Mouse (Mus musculus) CH12.LX (cell line): Measurements from ENCODE around the gene Vapb. TPM values are rescaled to one million over a fixed set of nuclear protein-coding genes. Genes with fewer than 3 reads are reported as not detected.

Experiments used
- DNase-seq: peaks from one replicate; pipeline ENCODE4 v3.0.0-alpha.2; 2013; ENCODE audit errors: extremely low read depth
- H3K27ac ChIP-seq: 2 replicates; pipeline ENCODE4 v1.5.1; 2012; ENCODE audit warnings: low read depth, mild to moderate bottlenecking, control low read depth, moderate library complexity; ENCODE audit not compliant: insufficient read depth
- H3K27me3 ChIP-seq: replicated peaks from 2 replicates; pipeline ENCODE3; 2012; ENCODE audit warnings: inconsistent platforms
- H3K36me3 ChIP-seq, 2 experiments: replicated peaks in 1 of 2; 2 replicates each; pipeline versions ENCODE3 to v1.6.1; 2012; ENCODE audit warnings: inconsistent platforms in 1 of 2, low read length in 1 of 2, mild to moderate bottlenecking in 1 of 2, mixed read lengths in 1 of 2, moderate library complexity in 1 of 2; ENCODE audit not compliant: control insufficient read depth in 1 of 2, insufficient read depth in 1 of 2
- H3K4me1 ChIP-seq, 2 experiments: 2 replicates each; pipeline ENCODE4 v1.6.1; 2012; ENCODE audit warnings: inconsistent platforms in 1 of 2, moderate library complexity in 1 of 2; ENCODE audit not compliant: insufficient read depth in 2 of 2, control insufficient read depth in 1 of 2
- H3K4me2 ChIP-seq: 2 replicates; pipeline ENCODE4 v1.6.1; 2012; ENCODE audit warnings: low read depth, mild to moderate bottlenecking, control low read depth; ENCODE audit not compliant: poor library complexity, insufficient read depth, severe bottlenecking
- H3K4me3 ChIP-seq, 3 experiments: fragments of 150-350 bp in 1 of 3; sonication (generic) in 1 of 3; replicated peaks in 1 of 3; 2 replicates each; pipeline versions ENCODE3 to v1.5.1; 2011 to 2012; ENCODE audit warnings: low read depth in 2 of 3, low read length in 2 of 3, mild to moderate bottlenecking in 2 of 3, moderate library complexity in 2 of 3, control low read depth in 1 of 3, improper control_type of control experiment in 1 of 3, inconsistent platforms in 1 of 3, mixed read lengths in 1 of 3; ENCODE audit not compliant: poor library complexity in 1 of 3
- H3K79me2 ChIP-seq: replicated peaks from 2 replicates; pipeline ENCODE4 v1.6.1; 2012; ENCODE audit warnings: mild to moderate bottlenecking, moderate library complexity; ENCODE audit not compliant: control insufficient read depth, poor library complexity, insufficient read depth, severe bottlenecking; ENCODE audit errors: extremely low read depth
- H3K9ac ChIP-seq: 2 replicates; pipeline ENCODE4 v1.6.1; 2012; ENCODE audit warnings: low read depth, mild to moderate bottlenecking, control low read depth, moderate library complexity; ENCODE audit not compliant: insufficient read depth
- H3K9me3 ChIP-seq: replicated peaks from 2 replicates; pipeline ENCODE3; 2012; ENCODE audit warnings: low read length, inconsistent platforms, mixed read lengths
- CHD1 ChIP-seq: IDR thresholded peaks from 2 replicates; pipeline ENCODE4 v1.6.1; 2012; ENCODE audit warnings: low read depth, low read length, improper control_type of control experiment, inconsistent platforms
- CHD2 ChIP-seq: IDR thresholded peaks from 2 replicates; pipeline ENCODE4 v1.6.1; 2011; ENCODE audit warnings: low read length, improper control_type of control experiment
- ELF1 ChIP-seq: IDR thresholded peaks from 2 replicates; pipeline ENCODE4 v1.6.1; 2014; ENCODE audit warnings: low read depth, mild to moderate bottlenecking, inconsistent platforms, low read length, improper control_type of control experiment
- JUN ChIP-seq: IDR thresholded peaks from 2 replicates; pipeline ENCODE4 v1.6.1; 2011; ENCODE audit warnings: low read depth, mild to moderate bottlenecking, low read length, improper control_type of control experiment, moderate library complexity; ENCODE audit not compliant: insufficient read depth
- JUND ChIP-seq: conservative IDR thresholded peaks from 2 replicates; pipeline ENCODE4 v1.6.1; 2011; ENCODE audit warnings: low read depth, low read length, improper control_type of control experiment
- KAT2A ChIP-seq: IDR thresholded peaks from 2 replicates; pipeline ENCODE4 v1.6.1; 2012; ENCODE audit warnings: low read length, improper control_type of control experiment, inconsistent platforms; ENCODE audit not compliant: insufficient replicate concordance
- MAX ChIP-seq: IDR thresholded peaks from 2 replicates; pipeline ENCODE4 v1.6.1; 2011; ENCODE audit warnings: low read length, improper control_type of control experiment
- MEF2A ChIP-seq: IDR thresholded peaks from 2 replicates; pipeline ENCODE4 v1.6.1; 2014; ENCODE audit warnings: low read depth, mild to moderate bottlenecking, inconsistent platforms, low read length, improper control_type of control experiment, borderline replicate concordance
- MXI1 ChIP-seq: IDR thresholded peaks from 2 replicates; pipeline ENCODE4 v1.6.1; 2011; ENCODE audit warnings: mild to moderate bottlenecking, low read depth, low read length, improper control_type of control experiment
- NELFE ChIP-seq: IDR thresholded peaks from 2 replicates; pipeline ENCODE4 v1.6.1; 2011; ENCODE audit warnings: low read depth, low read length, improper control_type of control experiment
- NRF1 ChIP-seq: IDR thresholded peaks from 2 replicates; pipeline ENCODE4 v1.6.1; 2014; ENCODE audit warnings: low read depth, mild to moderate bottlenecking, inconsistent platforms, low read length, improper control_type of control experiment, moderate library complexity
- POLR2A ChIP-seq: IDR thresholded peaks from 2 replicates; pipeline ENCODE4 v1.6.1; 2011; ENCODE audit warnings: low read depth, mild to moderate bottlenecking, improper control_type of control experiment, low read length
- SIN3A ChIP-seq: IDR thresholded peaks from 2 replicates; pipeline ENCODE4 v1.6.1; 2012; ENCODE audit warnings: low read length, improper control_type of control experiment, inconsistent platforms
- SMC3 ChIP-seq: IDR thresholded peaks from 2 replicates; pipeline ENCODE4 v1.6.1; 2011; ENCODE audit warnings: low read depth, low read length, improper control_type of control experiment
- TBP ChIP-seq: conservative IDR thresholded peaks from 2 replicates; pipeline ENCODE4 v1.6.1; 2011; ENCODE audit warnings: low read depth, low read length, improper control_type of control experiment
- TCF12 ChIP-seq: IDR thresholded peaks from 2 replicates; pipeline ENCODE4 v1.6.1; 2014; ENCODE audit warnings: low read depth, mild to moderate bottlenecking, inconsistent platforms, low read length, improper control_type of control experiment
- USF1 ChIP-seq: IDR thresholded peaks from 2 replicates; pipeline ENCODE4 v1.6.1; 2014; ENCODE audit warnings: low read depth, mild to moderate bottlenecking, inconsistent platforms, low read length, improper control_type of control experiment
- USF2 ChIP-seq: conservative IDR thresholded peaks from 2 replicates; pipeline ENCODE4 v1.6.1; 2011; ENCODE audit warnings: low read depth, low read length, improper control_type of control experiment
- ZMIZ1 ChIP-seq: IDR thresholded peaks from 2 replicates; pipeline ENCODE4 v1.6.1; 2012; ENCODE audit warnings: low read depth, mild to moderate bottlenecking, inconsistent platforms, low read length, improper control_type of control experiment
- dilution Hi-C: fragments of 300-500 bp; cut with MboI; formaldehyde crosslinking; loops from 2 replicates; pipeline ENCODE4 v1.14.3; 2020; ENCODE audit warnings: low sequenced_read_pairs; ENCODE audit not compliant: extremely low pct_unique_long_range_greater_than_20kb, extremely low pct_ligation_motif_present
- in situ Hi-C: fragments of 300-500 bp; cut with MboI; formaldehyde crosslinking; loops from 3 replicates; pipeline ENCODE4 v1.14.3; 2019; ENCODE audit warnings: low sequenced_read_pairs, low pct_ligation_motif_present, low pct_unique_long_range_greater_than_20kb, mixed read lengths
- polyA plus RNA-seq: library from polyadenylated mRNA; unstranded; fragments of >175 nt; gene quantifications from 2 replicates; pipeline ENCODE4 v1.2.1, GENCODE M21; 2012; ENCODE audit warnings: low read depth; ENCODE audit not compliant: insufficient read length
- total RNA-seq, 2 experiments: library from RNA; depleted of rRNA; stranded (reverse); fragments of 300-350 nt in 1 of 2; fragments of >200 nt in 1 of 2; gene quantifications; 2 replicates each; pipeline ENCODE4 v1.2.3; 2012 to 2014

Gene Vapb
- total and polyA plus RNA-seq, 3 experiments = 20.9 to 46.4 (median 44.7) TPM

- TF ChIP-seq MAX (no peak), ELF1 (no peak)
- TF ChIP-seq, all 38 proteins: peak for 0
- dilution Hi-C loops = no loop called here
- Histone ChIP-seq H3K36me3 (peaks cover 3 to 65% of the 10 kb centered on the region in 2 experiments), H3K4me3 (no peak overlapping the region), H3K27me3 (no peaks in the 10 kb centered on the region), H3K4me1 (peaks cover 11 to 21% of the 10 kb centered on the region in 2 experiments), H3K4me2 (no peak overlapping the region), H3K9me3 (no peaks in the 10 kb centered on the region), H3K27ac (no peak overlapping the region), H3K79me2 (peaks cover 56% of the 10 kb centered on the region), H3K9ac (no peak overlapping the region)
- DNase-seq = no peak
- in situ Hi-C loops = no loop called here
Observed at GRCm38 (mm10) chr2:173744070-173744815, 6.9 kb downstream of the Vapb start.

- DNase-seq = no peak
- no peak overlapping the region for H3K9ac ChIP-seq
- H3K79me2 ChIP-seq = peaks cover 19% of the 10 kb centered on the region
- no peaks in the 10 kb centered on the region for H3K27me3 ChIP-seq
- no peak for TF ChIP-seq CHD1
- TF ChIP-seq JUN = no peak
- TF ChIP-seq, all 38 proteins: peak for 0
- Histone ChIP-seq H3K36me3 (peaks cover 5 to 41% of the 10 kb centered on the region in 2 experiments), H3K4me2 (no peak overlapping the region), H3K4me1 (peaks cover 3 to 4% of the 10 kb centered on the region in 2 experiments), H3K9me3 (no peaks in the 10 kb centered on the region), H3K27ac (no peak overlapping the region), H3K4me3 (no peak overlapping the region)
- in situ Hi-C loops = no loop called here
- dilution Hi-C loops = no loop called here
Observed at GRCm38 (mm10) chr2:173748961-173749659, 11.8 kb downstream of the Vapb start.

GRCm38 (mm10) chr2:173755433-173756144 is 18.3 kb downstream of the Vapb start:
- TF ChIP-seq KAT2A (no peak), USF1 (no peak), SIN3A (no peak), JUND (no peak), NRF1 (no peak), TBP (no peak), USF2 (no peak), CHD1 (no peak), NELFE (no peak), CHD2 (no peak), SMC3 (no peak), POLR2A (no peak), TCF12 (no peak), MEF2A (no peak), ZMIZ1 (no peak), MXI1 (no peak), ELF1 (no peak)
- peaks cover 0 to 10% of the 10 kb centered on the region in 2 experiments; a peak in 2 of 4 replicates for H3K4me1 ChIP-seq
- no peaks in the 10 kb centered on the region for H3K9me3 ChIP-seq
- no peak overlapping the region for H3K9ac ChIP-seq
- H3K36me3 ChIP-seq = peaks cover 0 to 40% of the 10 kb centered on the region in 2 experiments
- no peak for DNase-seq
- in situ Hi-C loops (no loop called here), dilution Hi-C loops (no loop called here)
- no peak overlapping the region for H3K27ac ChIP-seq
- no peak overlapping the region for H3K4me3 ChIP-seq
- H3K27me3 ChIP-seq = no peaks in the 10 kb centered on the region
- no peak overlapping the region for H3K4me2 ChIP-seq
- peaks cover 5% of the 10 kb centered on the region for H3K79me2 ChIP-seq
